Mouse (Mus musculus) neutrophil, adult 65 days (primary cell): ENCODE data around the gene Agrn. TPM values are rescaled to one million over a fixed set of nuclear protein-coding genes. Genes with fewer than 3 reads are reported as not detected.

Experiments used
- total RNA-seq: library from RNA; stranded (reverse); gene quantifications from 2 replicates; pipeline ENCODE4 v1.2.4, GENCODE M21; 2023

Agrn gene
- 17.6 and 18.5 TPM in 2 replicates for total RNA-seq

DNA sequence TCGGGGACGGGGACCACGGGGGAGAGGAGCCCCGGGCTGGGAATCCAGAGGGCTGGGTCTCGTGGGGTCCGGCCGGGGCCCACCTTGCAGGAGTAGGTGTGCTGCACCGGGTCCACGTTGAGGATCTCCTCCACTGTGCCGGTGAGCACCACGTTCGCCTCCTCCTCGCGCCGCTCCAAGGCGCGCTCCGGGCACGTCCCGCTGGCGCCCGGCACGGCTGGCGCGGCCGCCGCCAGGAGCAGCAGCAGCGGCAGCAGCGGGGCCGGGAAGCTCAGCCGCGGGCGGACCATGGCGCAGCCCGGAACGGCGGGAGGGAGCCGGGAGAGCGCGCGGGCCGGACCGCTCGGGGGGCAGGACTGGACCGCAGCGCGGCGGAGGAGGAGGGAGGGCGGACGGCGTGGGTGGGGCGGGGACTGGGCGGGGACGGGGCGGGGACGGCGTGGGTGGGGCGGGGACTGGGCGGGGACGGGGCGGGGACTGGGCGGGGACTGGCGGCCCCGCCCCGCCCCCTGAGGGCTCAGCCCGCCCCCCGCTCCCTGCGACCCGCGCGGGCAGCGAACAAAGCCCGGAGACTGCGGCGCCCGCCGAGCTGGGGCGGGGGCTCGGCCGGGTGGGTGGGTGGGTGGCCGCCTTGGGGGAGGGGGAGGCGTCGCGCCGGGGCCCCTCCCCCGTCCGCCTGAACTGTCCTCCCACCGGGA, at the start of gene Agrn:
Gene Agrn (minus strand): TSS at position 358 of the 698 bp plus-strand sequence.

DNA sequence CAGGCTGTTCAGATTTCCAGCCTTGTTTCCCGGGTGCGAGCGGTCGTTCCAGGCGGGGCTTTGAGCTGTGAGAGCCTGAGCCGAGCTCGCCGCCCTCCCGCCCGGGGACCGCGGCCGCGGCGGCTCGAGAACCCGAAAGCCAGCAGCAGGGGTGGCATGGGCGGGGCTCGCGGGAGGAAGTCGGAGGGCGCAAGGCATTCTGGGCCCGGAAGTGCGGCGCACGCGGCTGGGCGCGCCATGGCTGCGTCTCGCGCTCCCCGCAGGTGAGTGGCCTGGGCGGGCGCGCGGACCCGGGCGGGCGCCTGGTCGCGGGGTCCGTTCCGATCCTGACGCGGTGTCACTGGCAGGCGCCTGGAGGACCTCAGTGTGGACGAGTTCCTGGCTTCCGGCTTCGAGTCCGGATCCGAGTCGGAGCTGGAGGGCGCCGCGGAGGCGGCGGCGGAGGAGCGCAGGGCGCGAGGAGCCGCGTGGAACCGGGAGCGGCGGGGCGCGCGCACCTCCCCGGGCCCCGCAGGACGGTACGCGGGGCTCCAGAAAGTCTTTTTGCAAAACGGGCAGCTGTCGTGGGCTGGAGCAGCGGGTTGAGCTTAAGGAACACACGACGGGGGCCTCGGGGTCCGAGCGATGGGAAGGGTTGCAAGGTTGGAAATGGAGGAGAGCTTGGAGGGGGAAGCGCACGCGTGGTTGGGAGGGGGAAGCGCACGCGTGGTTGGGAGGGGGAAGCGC, 38.7 kb upstream of the Agrn start, which contains the start of gene Noc2l:
Gene Noc2l (plus strand): TSS at position 203 of the 726 bp plus-strand sequence.

GRCm38 (mm10) chr4:156234701-156235213, 37.5 kb upstream of the Agrn start, which contains the start of gene Plekhn1:
TSS of gene Plekhn1 (minus strand) at chr4:156234857.

DNA sequence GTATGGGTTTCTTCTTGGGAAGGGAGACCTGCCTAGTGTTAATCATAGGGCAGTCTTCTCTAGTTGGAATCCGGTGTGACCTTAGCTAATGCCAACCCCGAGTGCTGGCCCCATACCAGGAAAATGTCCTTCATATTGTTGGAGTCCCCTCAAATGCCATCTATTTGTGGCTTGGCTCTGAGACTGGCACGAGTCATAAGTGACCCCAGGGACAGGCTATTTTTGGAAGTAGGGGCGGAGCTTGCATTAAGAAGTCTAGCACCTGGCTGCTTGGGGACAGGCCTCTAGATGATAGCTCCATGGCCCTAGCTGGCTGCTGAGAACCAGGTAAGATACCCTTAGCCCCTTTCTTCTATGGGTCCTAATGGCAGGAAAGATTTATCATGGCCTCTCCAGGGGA, 18.4 kb upstream of the Agrn start, which contains the start of gene Perm1:
Gene Perm1 (plus strand): TSS at position 220 of the 400 bp plus-strand sequence.

GRCm38 (mm10) chr4:156203001-156203412, 5.7 kb upstream of the Agrn start, which contains the start of gene AW011738:
TSS of gene AW011738 (plus strand) at chr4:156203304.

GRCm38 (mm10) chr4:156200623-156201475, 3.6 kb upstream of the Agrn start, which contains the start of gene Isg15:
TSS of gene Isg15 (minus strand) at chr4:156200818.

DNA sequence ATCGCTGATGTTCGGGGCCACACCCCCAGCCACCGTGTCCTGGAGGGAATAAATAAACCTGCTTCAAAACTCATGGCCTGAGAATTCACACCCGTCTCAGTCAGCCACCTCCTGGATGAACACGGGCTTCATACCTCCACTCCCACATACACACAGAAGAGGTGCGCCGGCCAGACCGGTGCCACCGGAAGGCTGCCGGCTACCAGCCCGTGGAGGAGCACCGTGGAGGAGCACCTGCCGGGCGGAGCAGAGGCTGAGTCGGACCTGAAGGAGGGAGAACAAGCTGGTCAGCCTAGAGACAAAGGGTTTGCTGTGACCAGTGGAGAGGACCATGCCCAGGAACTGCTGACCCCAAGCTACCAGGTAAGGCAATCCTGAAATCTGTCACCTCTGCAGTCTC, 66.9 kb downstream of the Agrn start, which contains the start of gene Rnf223:
Gene Rnf223 (plus strand): TSS at position 78 of the 400 bp plus-strand sequence.

Other genes starting within 250 kb of the Agrn start
- gene C1qtnf12, start 235.2 kb downstream of the Agrn start, total RNA-seq = 18.1 and 25.1 TPM in 2 replicates
- 1.6 and 1.9 TPM in 2 replicates for gene B3galt6, start 204.8 kb downstream of the Agrn start, total RNA-seq
- gene Sdf4, start 204.6 kb downstream of the Agrn start, total RNA-seq = 101 and 115 TPM in 2 replicates
- 1.5 and 2.1 TPM in 2 replicates for gene Tnfrsf4, start 183.6 kb downstream of the Agrn start, total RNA-seq
- gene Tnfrsf18, start 171.3 kb downstream of the Agrn start, total RNA-seq = 3.5 and 6.8 TPM in 2 replicates
- gene Ttll10, start 138.1 kb downstream of the Agrn start, total RNA-seq = not detected in 2 replicates
- 12.2 and 12.7 TPM in 2 replicates for gene 9430015G10Rik, start 87.5 kb downstream of the Agrn start, total RNA-seq
- 0.18 and 0.35 TPM in 2 replicates for gene Rnf223, start 67.0 kb downstream of the Agrn start, total RNA-seq
- 10.6 and 19.0 TPM in 2 replicates for gene Isg15, start 3.3 kb upstream of the Agrn start, total RNA-seq
- gene AW011738, start 5.8 kb upstream of the Agrn start, total RNA-seq = 5.9 and 7.6 TPM in 2 replicates
- not detected in 2 replicates for gene Perm1, start 18.4 kb upstream of the Agrn start, total RNA-seq
- gene Plekhn1, start 37.4 kb upstream of the Agrn start, total RNA-seq = 13.2 and 19.2 TPM in 2 replicates
- 18.4 and 27.6 TPM in 2 replicates for gene Noc2l, start 38.5 kb upstream of the Agrn start, total RNA-seq
- gene Samd11, start 58.2 kb upstream of the Agrn start, total RNA-seq = 3.5 and 6.7 TPM in 2 replicates
- not detected in 2 replicates for gene Vmn2r-ps159, start 133.6 kb upstream of the Agrn start, total RNA-seq